Mouse (Mus musculus) spleen, adult 2 months (tissue): ENCODE measurements around the gene Atmin.

Experiments used
- CTCF ChIP-seq: fragments of 200-500 bp; IDR thresholded peaks from 2 replicates; pipeline ENCODE4 v1.5.1; 2011; ENCODE audit warnings: mild to moderate bottlenecking, inconsistent platforms; ENCODE audit not compliant: insufficient read depth, insufficient read length, insufficient replicate concordance; ENCODE audit errors: extremely low read depth
- POLR2A ChIP-seq: fragments of 200-500 bp; IDR thresholded peaks from 2 replicates; pipeline ENCODE4 v1.6.1; 2011; ENCODE audit warnings: low read depth, low read length, inconsistent platforms

- TF ChIP-seq POLR2A: no peak
- TF ChIP-seq CTCF: no peak
Observed at GRCm38 (mm10) chr8:116989842-116990241, 46.6 kb downstream of the Atmin start.
